Mouse (Mus musculus): ENCODE measurements around the gene Slx4. TPM values are rescaled to one million over a fixed set of nuclear protein-coding genes. Genes with fewer than 3 reads are reported as not detected.

Gene Slx4
- polyA plus RNA-seq, 1 experiment from 2014 or later = 23.2 TPM

GRCm38 (mm10) chr16:4034476-4034875, 30.9 kb upstream of the Slx4 start:
- WGBS = 88% methylated on average over 3 of the region's 3 CpGs
- Histone ChIP-seq H3K27ac (ENCODE audit: low read depth, low read length) (no peak overlapping the region), H3K4me3 (ENCODE audit: low read length) (no peak overlapping the region), H3K4me2 (ENCODE audit: low read length) (no peak overlapping the region), H3K9me3 (ENCODE audit: control insufficient read depth, low read length) (no peaks in the 10 kb centered on the region), H3K4me1 (ENCODE audit: control insufficient read depth, insufficient read depth, low read depth, low read length) (no peaks in the 10 kb centered on the region), H3K36me3 (ENCODE audit: control insufficient read depth, insufficient read depth, low read length) (peaks cover 19% of the 10 kb centered on the region), H3K27me3 (replicated peaks; ENCODE audit: control insufficient read depth, insufficient read depth, low read length) (no peaks in the 10 kb centered on the region), H3K9ac (ENCODE audit: low read depth, low read length) (no peak overlapping the region)
- no peak for ATAC-seq

- H3K4me1 ChIP-seq (ENCODE audit: control insufficient read depth, insufficient read depth, low read depth, low read length) = no peaks in the 10 kb centered on the region
- no peaks in the 10 kb centered on the region for H3K27me3 ChIP-seq (replicated peaks; ENCODE audit: control insufficient read depth, insufficient read depth, low read length)
- no peak overlapping the region for H3K27ac ChIP-seq (ENCODE audit: low read depth, low read length)
- H3K36me3 ChIP-seq (ENCODE audit: control insufficient read depth, insufficient read depth, low read length) = peaks cover 16% of the 10 kb centered on the region
- H3K9me3 ChIP-seq (ENCODE audit: control insufficient read depth, low read length) = no peaks in the 10 kb centered on the region
- no peak overlapping the region for H3K4me3 ChIP-seq (ENCODE audit: low read length)
- no peak for ATAC-seq
- no peak overlapping the region for H3K9ac ChIP-seq (ENCODE audit: low read depth, low read length)
- no peak overlapping the region for H3K4me2 ChIP-seq (ENCODE audit: low read length)
- 56% methylated on average over 5 of the region's 5 CpGs for WGBS
Observed at GRCm38 (mm10) chr16:4033971-4034370, 30.4 kb upstream of the Slx4 start.

- ATAC-seq = no peak
- Histone ChIP-seq H3K27ac (ENCODE audit: low read depth, low read length) (no peak overlapping the region), H3K4me1 (ENCODE audit: control insufficient read depth, insufficient read depth, low read depth, low read length) (no peaks in the 10 kb centered on the region), H3K36me3 (ENCODE audit: control insufficient read depth, insufficient read depth, low read length) (peaks cover 1% of the 10 kb centered on the region; the same call in 1 of the 2 replicates), H3K4me3 (ENCODE audit: low read length) (no peak overlapping the region), H3K9me3 (ENCODE audit: control insufficient read depth, low read length) (no peaks in the 10 kb centered on the region), H3K9ac (ENCODE audit: low read depth, low read length) (no peak overlapping the region), H3K27me3 (replicated peaks; ENCODE audit: control insufficient read depth, insufficient read depth, low read length) (no peaks in the 10 kb centered on the region), H3K4me2 (ENCODE audit: low read length) (no peak overlapping the region)
- 86% methylated on average over 6 of the region's 6 CpGs for whole genome bisulfite sequencing
Observed at GRCm38 (mm10) chr16:4032341-4032748, 28.8 kb upstream of the Slx4 start.

GRCm38 (mm10) chr16:4031441-4032274, 28.1 kb upstream of the Slx4 start:
- Histone ChIP-seq H3K9me3 (ENCODE audit: control insufficient read depth, low read length) (no peaks in the 10 kb centered on the region), H3K4me1 (ENCODE audit: control insufficient read depth, insufficient read depth, low read depth, low read length) (no peaks in the 10 kb centered on the region), H3K27ac (ENCODE audit: low read depth, low read length) (no peak overlapping the region), H3K27me3 (replicated peaks; ENCODE audit: control insufficient read depth, insufficient read depth, low read length) (no peaks in the 10 kb centered on the region), H3K4me3 (ENCODE audit: low read length) (no peak overlapping the region), H3K4me2 (ENCODE audit: low read length) (no peak overlapping the region), H3K36me3 (ENCODE audit: control insufficient read depth, insufficient read depth, low read length) (no peaks in the 10 kb centered on the region), H3K9ac (ENCODE audit: low read depth, low read length) (no peak overlapping the region)
- ATAC-seq = no peak
- 76% methylated on average over 4 of the region's 6 CpGs for WGBS

GRCm38 (mm10) chr16:4030501-4030900, 26.9 kb upstream of the Slx4 start:
- no peak for ATAC-seq
- H3K4me2 ChIP-seq (ENCODE audit: low read length) = no peak overlapping the region
- H3K4me1 ChIP-seq (ENCODE audit: control insufficient read depth, insufficient read depth, low read depth, low read length) = no peaks in the 10 kb centered on the region
- no peak overlapping the region for H3K27ac ChIP-seq (ENCODE audit: low read depth, low read length)
- no peak overlapping the region for H3K4me3 ChIP-seq (ENCODE audit: low read length)
- H3K9me3 ChIP-seq (ENCODE audit: control insufficient read depth, low read length) = no peaks in the 10 kb centered on the region
- no peak overlapping the region for H3K9ac ChIP-seq (ENCODE audit: low read depth, low read length)
- WGBS = 96% methylated on average over 10 of the region's 10 CpGs
- no peaks in the 10 kb centered on the region for H3K27me3 ChIP-seq (replicated peaks; ENCODE audit: control insufficient read depth, insufficient read depth, low read length)
- H3K36me3 ChIP-seq (ENCODE audit: control insufficient read depth, insufficient read depth, low read length) = no peaks in the 10 kb centered on the region

GRCm38 (mm10) chr16:4029371-4029841, 25.8 kb upstream of the Slx4 start:
- Histone ChIP-seq H3K27ac (ENCODE audit: low read depth, low read length) (no peak overlapping the region), H3K4me3 (ENCODE audit: low read length) (no peak overlapping the region), H3K9ac (ENCODE audit: low read depth, low read length) (no peak overlapping the region), H3K9me3 (ENCODE audit: control insufficient read depth, low read length) (no peaks in the 10 kb centered on the region), H3K27me3 (replicated peaks; ENCODE audit: control insufficient read depth, insufficient read depth, low read length) (no peaks in the 10 kb centered on the region), H3K4me1 (ENCODE audit: control insufficient read depth, insufficient read depth, low read depth, low read length) (no peaks in the 10 kb centered on the region), H3K4me2 (ENCODE audit: low read length) (no peak overlapping the region), H3K36me3 (ENCODE audit: control insufficient read depth, insufficient read depth, low read length) (no peaks in the 10 kb centered on the region)
- no peak for ATAC-seq
- WGBS = 71% methylated on average over 5 of the region's 5 CpGs

- H3K4me1 ChIP-seq (ENCODE audit: control insufficient read depth, insufficient read depth, low read depth, low read length) = no peaks in the 10 kb centered on the region
- no peak overlapping the region for H3K9ac ChIP-seq (ENCODE audit: low read depth, low read length)
- H3K27me3 ChIP-seq (replicated peaks; ENCODE audit: control insufficient read depth, insufficient read depth, low read length) = no peaks in the 10 kb centered on the region
- no peak overlapping the region for H3K4me2 ChIP-seq (ENCODE audit: low read length)
- H3K9me3 ChIP-seq (ENCODE audit: control insufficient read depth, low read length) = no peaks in the 10 kb centered on the region
- no peak for ATAC-seq
- no peak overlapping the region for H3K27ac ChIP-seq (ENCODE audit: low read depth, low read length)
- 85% methylated on average over 3 of the region's 3 CpGs for WGBS
- no peaks in the 10 kb centered on the region for H3K36me3 ChIP-seq (ENCODE audit: control insufficient read depth, insufficient read depth, low read length)
- H3K4me3 ChIP-seq (ENCODE audit: low read length) = no peak overlapping the region
Observed at GRCm38 (mm10) chr16:4027211-4027610, 23.6 kb upstream of the Slx4 start.

GRCm38 (mm10) chr16:4026672-4027071, 23.1 kb upstream of the Slx4 start:
- Histone ChIP-seq H3K4me2 (ENCODE audit: low read length) (no peak overlapping the region), H3K9me3 (ENCODE audit: control insufficient read depth, low read length) (peaks cover 3% of the 10 kb centered on the region; the same call in 1 of the 2 replicates), H3K36me3 (ENCODE audit: control insufficient read depth, insufficient read depth, low read length) (no peaks in the 10 kb centered on the region), H3K4me1 (ENCODE audit: control insufficient read depth, insufficient read depth, low read depth, low read length) (no peaks in the 10 kb centered on the region), H3K4me3 (ENCODE audit: low read length) (no peak overlapping the region), H3K27me3 (replicated peaks; ENCODE audit: control insufficient read depth, insufficient read depth, low read length) (no peaks in the 10 kb centered on the region), H3K27ac (ENCODE audit: low read depth, low read length) (no peak overlapping the region), H3K9ac (ENCODE audit: low read depth, low read length) (no peak overlapping the region)
- 85% methylated on average over 1 of the region's 1 CpGs for WGBS
- ATAC-seq = no peak

GRCm38 (mm10) chr16:4022719-4023118, 19.1 kb upstream of the Slx4 start:
- H3K27ac ChIP-seq (ENCODE audit: low read depth, low read length) = no peak overlapping the region
- no peak overlapping the region for H3K9ac ChIP-seq (ENCODE audit: low read depth, low read length)
- H3K4me2 ChIP-seq (ENCODE audit: low read length) = no peak overlapping the region
- WGBS = 75% methylated on average over 4 of the region's 4 CpGs
- no peaks in the 10 kb centered on the region for H3K27me3 ChIP-seq (replicated peaks; ENCODE audit: control insufficient read depth, insufficient read depth, low read length)
- H3K4me3 ChIP-seq (ENCODE audit: low read length) = no peak overlapping the region
- H3K4me1 ChIP-seq (ENCODE audit: control insufficient read depth, insufficient read depth, low read depth, low read length) = no peaks in the 10 kb centered on the region
- H3K36me3 ChIP-seq (ENCODE audit: control insufficient read depth, insufficient read depth, low read length) = no peaks in the 10 kb centered on the region
- H3K9me3 ChIP-seq (ENCODE audit: control insufficient read depth, low read length) = peaks cover 4% of the 10 kb centered on the region; the same call in 1 of the 2 replicates
- ATAC-seq = no peak

Measured in hindbrain, embryonic 16.5 days (tissue).